ENCODE assay signal across 9 mouse cellular contexts in the genomic region with DNA sequence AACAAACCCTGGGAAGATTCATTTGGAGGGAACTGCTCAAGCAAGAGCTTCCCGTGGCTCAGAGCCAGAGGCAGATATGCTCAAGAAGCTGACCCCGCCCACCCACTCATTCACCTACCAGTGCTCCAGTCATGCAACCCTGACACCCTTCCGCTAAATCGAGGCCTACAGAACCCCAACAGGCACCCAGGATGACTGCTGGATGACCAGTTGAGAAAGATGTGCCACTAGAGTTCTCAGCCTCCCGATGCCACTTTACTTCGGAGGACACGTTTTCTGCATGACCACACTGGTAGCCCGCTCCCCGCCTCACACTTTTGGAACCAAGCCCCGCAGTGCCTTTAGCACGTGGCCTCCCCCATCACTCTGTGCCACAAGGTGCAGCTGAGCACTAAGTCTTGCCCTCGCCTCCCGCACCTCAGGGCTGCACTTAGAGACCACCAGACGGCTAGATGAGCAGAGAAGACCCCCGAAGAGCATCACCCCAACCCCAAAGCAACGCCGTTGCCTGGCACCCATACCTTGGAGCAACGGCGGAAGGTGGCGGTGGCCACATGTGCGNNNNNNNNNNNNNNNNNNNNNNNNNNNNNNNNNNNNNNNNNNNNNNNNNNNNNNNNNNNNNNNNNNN. TPM values are rescaled to one million over a fixed set of nuclear protein-coding genes. Genes with fewer than 3 reads are reported as not detected.
DNase-seq lines count a peak whose midpoint lies in the region; ATAC-seq lines count a peak whose summit lies in the region.
"Had no signal": no experiment of that assay in that cellular context is flagged by ENCODE, and none has a peak within 500 bp of the region (broad histone marks: within the 10 kb centered on the region; RNA-seq: fewer than 3 reads in every experiment).

No protein-coding gene starts in this region.

- peak overlapping the region; percentile 69 for H3K4me2 ChIP-seq in heart, embryonic 14.5 days (ENCODE audit: low read length)
- peak overlapping the region; percentile 86 for H3K4me2 ChIP-seq in intestine, embryonic 15.5 days (replicated peaks)
- H3K4me2 ChIP-seq in midbrain, embryonic 16.5 days (ENCODE audit: low read length), result peak overlapping the region; percentile 72

- no peak overlapping the region for H3K27ac ChIP-seq in heart, embryonic 14.5 days (replicated peaks in 1 of 2; ENCODE audit: control insufficient read depth in 1 of 2, insufficient read depth in 1 of 2, low read depth in 2 of 2, low read length in 2 of 2)
- peak overlapping the region; percentile 88 for H3K27ac ChIP-seq in intestine, embryonic 15.5 days
- no peak overlapping the region for H3K27ac ChIP-seq in midbrain, embryonic 16.5 days (ENCODE audit: low read length)

- 32% methylated on average over 21 of the region's 21 CpGs for WGBS in heart, embryonic 14.5 days
- WGBS in intestine, embryonic 15.5 days, result 19% methylated on average over 21 of the region's 21 CpGs
- WGBS in midbrain, embryonic 16.5 days, result 29% methylated on average over 21 of the region's 21 CpGs

- H3K9ac ChIP-seq in heart, embryonic 14.5 days (ENCODE audit: low read length), result peak overlapping the region; percentile 35; the same call in 1 of the 2 replicates
- H3K9ac ChIP-seq in intestine, embryonic 15.5 days, result peak overlapping the region; percentile 66
- peak overlapping the region; percentile 73 for H3K9ac ChIP-seq in midbrain, embryonic 16.5 days (ENCODE audit: low read depth, low read length)

- H3K9me3 ChIP-seq in heart, embryonic 14.5 days (ENCODE audit: control insufficient read depth, low read length), result no peaks in the 10 kb centered on the region
- no peaks in the 10 kb centered on the region for H3K9me3 ChIP-seq in intestine, embryonic 15.5 days
- H3K9me3 ChIP-seq in midbrain, embryonic 16.5 days (replicated peaks; ENCODE audit: control insufficient read depth, low read length, poor library complexity, severe bottlenecking), result no peaks in the 10 kb centered on the region

- DNase-seq in heart, postnatal 4 days, result no peak
- DNase-seq in embryo, embryonic 10 days (ENCODE audit: low spot score), result peak; percentile 14
- DNase-seq in adrenal gland, postnatal 25 days, result no peak
- no peak for DNase-seq in frontal cortex, postnatal 10 days (ENCODE audit: low spot score in 2 of 2)
- no peak for DNase-seq in spleen, postnatal 36 days (ENCODE audit: low spot score in 2 of 2)

- no peaks in the 10 kb centered on the region for H3K36me3 ChIP-seq in heart, embryonic 14.5 days (ENCODE audit: control insufficient read depth, insufficient read depth, low read length)
- H3K36me3 ChIP-seq in intestine, embryonic 15.5 days, result no peaks in the 10 kb centered on the region; the same call in 1 of the 2 replicates
- no peaks in the 10 kb centered on the region for H3K36me3 ChIP-seq in midbrain, embryonic 16.5 days (ENCODE audit: control insufficient read depth, insufficient read depth, low read length)

- peaks cover 6 to 11% of the 10 kb centered on the region in 2 experiments; a peak in 2 of 4 replicates for H3K4me1 ChIP-seq in heart, embryonic 14.5 days (ENCODE audit: control insufficient read depth in 2 of 2, insufficient read depth in 2 of 2, low read length in 2 of 2)
- H3K4me1 ChIP-seq in intestine, embryonic 15.5 days (replicated peaks), result peaks cover 13% of the 10 kb centered on the region
- peaks cover 5% of the 10 kb centered on the region; the same call in 1 of the 2 replicates for H3K4me1 ChIP-seq in midbrain, embryonic 16.5 days (ENCODE audit: control insufficient read depth, insufficient read depth, low read length)

- peaks cover 50% of the 10 kb centered on the region for H3K27me3 ChIP-seq in heart, embryonic 14.5 days (ENCODE audit: control insufficient read depth, insufficient read depth, low read length)
- peaks cover 9% of the 10 kb centered on the region for H3K27me3 ChIP-seq in intestine, embryonic 15.5 days (replicated peaks)
- H3K27me3 ChIP-seq in midbrain, embryonic 16.5 days (ENCODE audit: control insufficient read depth, insufficient read depth, low read depth, low read length), result peaks cover 12% of the 10 kb centered on the region

- no peak for ATAC-seq in heart, embryonic 14.5 days (ENCODE audit: insufficient number of reproducible peaks, insufficient read depth, low FRiP score, low read depth)
- ATAC-seq in intestine, embryonic 15.5 days, result peak; percentile 13; the same call in 1 of the 2 replicates
- no peak for ATAC-seq in midbrain, embryonic 16.5 days

- peak overlapping the region; percentile 13 to 32 for H3K4me3 ChIP-seq in heart, embryonic 14.5 days (ENCODE audit: control insufficient read depth in 1 of 2, insufficient read depth in 1 of 2, low read depth in 1 of 2, low read length in 2 of 2)
- H3K4me3 ChIP-seq in intestine, embryonic 15.5 days (replicated peaks), result peak overlapping the region; percentile 63
- peak overlapping the region; percentile 46 for H3K4me3 ChIP-seq in midbrain, embryonic 16.5 days (ENCODE audit: low read depth, low read length)

RNA-seq across cellular contexts. Expression of gene Pcsk9, which starts 0.8 kb away (rescaled TPM):
- 0.07 TPM in 2 replicates for polyA plus RNA-seq in heart, embryonic 14.5 days (2014; fragmentation: Nextera tagmentation; extraction: Ambion mirVana)
- total RNA-seq in heart, postnatal 4 days (2021), result not detected
- 155 and 161 TPM in 2 replicates for polyA plus RNA-seq in intestine, embryonic 15.5 days (2015; fragmentation: Nextera tagmentation; extraction: Ambion mirVana)
- 2.1 and 2.3 TPM in 2 replicates for polyA plus RNA-seq in midbrain, embryonic 16.5 days (2015; fragmentation: Nextera tagmentation; extraction: Ambion mirVana)
- 0.21 TPM in 1 of 2 replicates, not detected in the other for total RNA-seq in adrenal gland, postnatal 25 days (2021)

RNA-seq across cellular contexts. Expression of gene Bsnd, which starts 28.8 kb away (rescaled TPM):
- polyA plus RNA-seq in heart, embryonic 14.5 days (2014; fragmentation: Nextera tagmentation; extraction: Ambion mirVana), result not detected in 2 replicates
- not detected for total RNA-seq in heart, postnatal 4 days (2021)
- not detected in 2 replicates for polyA plus RNA-seq in intestine, embryonic 15.5 days (2015; fragmentation: Nextera tagmentation; extraction: Ambion mirVana)
- polyA plus RNA-seq in midbrain, embryonic 16.5 days (2015; fragmentation: Nextera tagmentation; extraction: Ambion mirVana), result not detected in 2 replicates
- not detected in 2 replicates for total RNA-seq in adrenal gland, postnatal 25 days (2021)
- total RNA-seq: hematopoietic stem cell, adult 5-6 weeks had no signal

Comparison
In these comparisons a context has a peak if more than half of its experiments do, and no peak if none do; other contexts are left out.
1. RNA of gene Pcsk9, which starts 0.8 kb away (polyA plus RNA-seq): 155 to 161 TPM in intestine, embryonic 15.5 days; 2.1 to 2.3 TPM in midbrain, embryonic 16.5 days and 0.07 TPM in heart, embryonic 14.5 days; every median in the first group is over 10 times any median in the second.
2. Peak in every context shown above with its lines, with median percentiles within 50 percentile points of each other: H3K4me2 ChIP-seq, H3K4me3 ChIP-seq and H3K9ac ChIP-seq.